Mouse (Mus musculus) retina, embryonic 14.5 days (tissue): ENCODE results near the gene Steap2.

Experiments used
- DNase-seq: peaks from one replicate; pipeline ENCODE4 v3.0.0-alpha.2; 2015; ENCODE audit warnings: low spot score

Steap2 gene

DNA sequence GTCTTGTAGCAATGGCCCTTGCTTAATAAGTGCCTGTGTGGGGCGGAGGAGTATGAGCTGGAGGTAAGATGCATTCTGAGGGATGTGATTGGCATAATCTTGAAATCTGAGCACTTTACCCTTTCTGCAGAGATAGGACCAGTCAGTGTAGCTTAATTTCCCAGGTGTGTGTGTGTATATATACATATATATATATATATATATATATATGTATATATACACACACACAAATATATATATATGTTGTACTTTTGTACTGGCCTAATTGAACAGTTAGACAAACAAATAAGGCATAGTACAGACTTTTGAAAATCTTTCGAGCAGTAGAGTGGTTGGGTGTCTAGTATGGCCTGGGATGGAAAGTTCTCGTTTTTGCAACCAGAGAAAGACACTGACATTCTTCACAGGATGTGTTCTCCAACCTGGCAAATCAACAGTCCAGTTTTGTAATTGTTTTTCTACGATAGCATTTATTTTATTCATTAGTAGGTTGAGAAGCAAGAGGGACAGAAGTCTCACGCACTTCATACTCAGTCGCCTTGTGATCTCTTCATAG, 29.9 kb downstream of the Steap2 start:
- no peak for DNase-seq

DNA sequence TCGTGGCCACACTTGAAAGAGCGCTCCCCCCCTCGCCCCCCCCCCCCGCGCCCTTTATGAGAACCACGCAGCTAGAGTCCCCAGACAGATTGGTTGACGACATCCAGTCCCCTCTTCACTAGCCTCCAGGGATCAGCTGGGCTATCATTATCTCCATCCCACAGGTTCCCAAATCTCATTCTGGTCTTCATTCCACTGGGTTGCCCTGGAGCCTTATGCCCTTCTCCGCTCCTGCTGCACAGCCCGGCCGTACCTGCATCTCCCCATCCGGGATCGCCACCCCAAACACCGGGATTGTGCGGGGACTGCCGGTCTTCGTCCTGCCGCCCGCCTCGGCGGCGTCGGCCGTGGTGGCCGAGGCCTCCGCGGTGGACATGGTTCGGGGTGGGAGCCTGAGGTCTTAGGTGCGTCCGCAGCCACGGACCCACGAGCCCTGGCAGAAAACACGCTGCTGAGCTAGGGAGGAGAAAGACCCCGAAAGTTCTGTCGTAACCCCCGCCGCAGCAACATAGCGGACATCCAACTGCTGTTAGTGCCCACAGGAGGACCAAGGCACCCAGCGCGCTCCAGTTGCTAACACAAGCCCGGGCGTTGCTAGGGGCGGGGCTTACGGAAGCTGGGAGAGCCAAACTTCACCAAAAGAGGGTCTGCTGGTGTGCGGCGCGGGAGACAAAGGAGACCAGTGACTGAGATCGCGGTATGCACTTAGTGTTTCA, 30.6 kb downstream of the Steap2 start, which contains the start of gene Cfap69:
Gene Cfap69 (minus strand): TSS at position 585 of the 716 bp plus-strand sequence.
- DNase-seq = peak; percentile 95

DNA sequence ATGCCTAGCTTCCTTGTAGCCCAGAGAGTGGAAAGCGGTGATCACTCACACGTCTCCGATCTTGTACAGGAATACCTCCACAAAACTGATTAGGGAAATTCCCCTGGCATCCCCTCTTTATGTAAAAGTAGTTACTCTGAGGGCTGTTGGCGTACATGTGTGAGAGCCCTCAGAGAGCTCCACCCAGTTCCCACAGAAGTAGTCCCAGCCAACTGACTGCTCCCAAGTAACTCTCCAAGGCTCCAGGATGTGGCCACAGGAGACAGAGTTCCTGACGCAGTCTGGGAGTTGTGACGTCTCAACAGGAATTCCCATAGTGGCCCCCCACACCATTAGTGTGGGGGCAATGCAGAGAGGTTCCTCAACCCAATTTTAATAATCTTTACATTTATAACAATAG, 31.3 kb downstream of the Steap2 start:
- DNase-seq = peak; percentile 8

DNA sequence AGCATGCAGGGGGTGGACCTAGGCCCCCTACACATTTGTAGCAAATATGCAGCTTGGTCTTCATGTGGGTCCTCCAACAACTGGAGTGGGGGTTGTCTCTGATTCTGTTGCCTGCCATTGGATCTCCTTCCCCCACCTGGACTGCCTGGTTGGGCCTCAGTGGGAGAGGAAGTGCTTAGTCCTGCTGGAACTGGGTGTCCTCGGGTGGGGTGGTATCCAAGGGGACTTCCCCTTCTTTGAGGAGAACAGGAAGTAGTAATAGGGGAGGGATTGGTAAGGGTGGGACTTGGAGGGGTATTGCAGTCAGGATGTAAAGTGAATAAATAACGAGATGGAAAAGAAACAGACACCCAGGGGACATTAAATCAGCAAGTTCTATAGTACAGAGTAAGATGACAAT, 35.7 kb downstream of the Steap2 start:
- no peak for DNase-seq

DNA sequence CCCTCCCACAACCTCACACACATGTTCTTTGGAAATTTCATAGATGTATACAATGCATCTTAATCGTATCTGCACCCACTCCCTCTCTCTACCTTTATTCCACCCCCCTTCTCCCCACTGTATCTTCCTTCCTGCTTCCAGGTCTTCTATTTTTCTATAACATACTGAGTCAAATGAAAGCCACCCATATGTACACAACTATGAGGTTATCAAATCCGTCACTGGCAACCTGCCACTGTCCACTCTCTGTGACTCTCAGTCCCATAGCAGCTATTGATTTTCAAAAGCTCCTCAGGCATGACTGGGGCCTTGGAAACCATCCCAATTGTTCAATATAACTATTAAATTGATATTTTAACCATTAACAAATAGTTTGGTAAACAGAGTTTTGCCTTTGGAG, 36.4 kb downstream of the Steap2 start:
- no peak for DNase-seq

DNA sequence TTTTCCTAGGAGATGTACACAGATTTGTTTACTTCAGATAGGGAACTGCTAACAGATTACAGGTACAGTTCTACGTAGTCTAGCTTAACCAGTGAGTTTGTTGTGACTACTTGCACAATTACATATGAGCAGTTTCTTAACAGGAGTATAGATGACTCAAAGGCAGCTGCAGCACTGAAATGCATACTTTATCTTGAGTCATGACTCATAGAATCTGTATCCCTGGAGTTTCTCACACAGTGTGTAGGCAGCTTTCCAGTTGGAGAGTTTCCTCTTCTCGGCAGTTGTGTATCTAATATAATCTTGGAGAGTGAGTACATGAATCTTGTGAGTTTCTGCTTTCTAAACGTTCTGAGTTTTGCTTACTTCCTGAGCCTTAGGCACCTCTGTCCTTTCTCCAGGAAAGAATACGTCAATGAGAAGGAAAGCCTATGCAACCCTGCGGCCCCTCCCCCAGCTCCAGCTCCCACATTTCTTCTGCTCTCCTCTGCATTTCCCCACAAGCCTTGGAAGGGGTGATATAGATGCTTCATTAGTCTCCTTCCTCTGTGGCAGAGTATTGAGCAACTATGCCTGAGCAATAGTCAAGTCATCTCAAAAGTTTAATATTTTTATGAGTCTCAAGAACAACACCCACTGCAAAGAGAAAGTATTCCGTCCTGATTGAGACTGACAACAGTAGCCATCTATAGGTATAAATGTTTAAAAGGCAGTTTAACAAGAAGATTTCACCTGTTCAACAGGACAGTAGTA, 45.4 kb downstream of the Steap2 start:
- no peak for DNase-seq

DNA sequence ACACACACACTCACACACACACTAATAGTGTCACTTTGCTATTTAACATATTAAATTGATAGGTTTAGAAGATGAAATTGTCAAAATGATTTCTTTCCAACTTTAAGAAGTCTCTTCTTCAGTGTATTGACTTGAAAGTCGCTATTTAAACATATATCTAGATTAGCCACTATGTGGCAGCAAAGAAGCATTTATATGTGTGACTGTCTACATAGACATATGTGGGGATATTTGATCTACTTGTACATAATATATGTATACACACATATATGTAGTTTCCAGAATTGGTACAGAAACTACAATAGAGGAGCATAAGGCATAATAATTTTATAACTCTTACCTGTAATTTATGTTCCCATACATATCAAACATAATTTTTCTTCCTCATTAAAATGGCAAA, 48.2 kb downstream of the Steap2 start:
- peak; percentile 74 for DNase-seq

DNA sequence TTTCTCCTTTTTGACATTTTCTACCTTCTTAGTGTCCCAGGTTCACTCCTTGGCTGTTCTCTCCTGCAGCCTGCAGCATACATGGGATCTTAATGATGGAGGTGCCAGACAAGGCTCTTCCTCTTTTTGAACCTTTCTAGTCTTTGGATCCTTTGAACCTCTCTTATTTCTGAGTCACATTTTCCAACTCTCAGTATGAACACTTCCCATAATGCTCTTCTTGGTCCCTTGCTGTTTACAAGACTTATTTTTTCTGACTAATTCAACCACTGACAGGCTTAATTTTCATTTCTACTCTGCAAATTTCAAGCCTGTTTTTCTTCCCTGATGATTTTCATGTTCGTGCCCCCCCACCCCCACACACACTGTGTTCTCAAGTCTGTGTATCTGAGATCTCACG, 55.9 kb downstream of the Steap2 start:
- DNase-seq = no peak

DNA sequence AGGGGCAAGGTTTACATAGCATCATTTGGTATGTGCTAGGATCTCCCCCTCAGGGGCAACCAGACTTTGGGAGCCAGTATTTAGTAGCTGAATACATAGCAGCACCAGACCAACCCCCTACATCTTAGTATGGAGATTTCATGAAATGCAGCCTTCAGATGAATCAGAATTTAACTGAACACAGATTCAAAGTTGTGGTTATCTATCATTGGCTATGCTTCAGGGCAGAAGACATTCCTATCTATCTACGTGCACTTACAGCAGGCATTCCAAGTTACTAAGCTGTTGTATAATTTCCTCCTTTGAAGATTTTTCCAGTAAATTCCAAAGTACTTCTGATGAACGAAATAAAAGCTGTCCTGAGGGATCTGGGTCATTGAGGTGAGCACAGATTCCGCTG, 68.9 kb downstream of the Steap2 start:
- no peak for DNase-seq

DNA sequence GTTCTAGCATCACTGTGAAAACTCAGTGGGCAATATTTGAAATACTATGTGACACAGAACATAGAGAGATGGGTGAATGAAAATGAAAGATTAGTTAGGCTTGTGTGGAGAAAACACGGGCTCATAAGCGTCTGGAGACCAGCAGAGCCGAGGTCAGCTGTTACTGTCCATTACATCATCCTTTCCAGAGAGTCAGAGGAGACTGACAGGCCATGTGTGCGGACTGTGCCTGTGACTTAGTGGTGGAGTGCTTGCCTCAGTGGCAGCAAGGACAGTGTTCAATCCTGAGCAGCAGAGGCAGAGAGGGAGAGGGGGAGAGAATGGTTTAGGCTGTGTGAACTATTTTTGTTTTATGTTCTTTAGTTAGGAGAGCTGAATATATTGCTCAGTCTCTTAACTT, 76.0 kb downstream of the Steap2 start:
- peak; percentile 3 for DNase-seq
